Mouse (Mus musculus) spleen, adult 2 months (tissue): ENCODE data around the gene Gm5475.

ENCODE experiments used
- CTCF ChIP-seq: fragments of 200-500 bp; IDR thresholded peaks from 2 replicates; pipeline ENCODE4 v1.5.1; 2011; ENCODE audit warnings: mild to moderate bottlenecking, inconsistent platforms; ENCODE audit not compliant: insufficient read depth, insufficient read length, insufficient replicate concordance; ENCODE audit errors: extremely low read depth
- POLR2A ChIP-seq: fragments of 200-500 bp; IDR thresholded peaks from 2 replicates; pipeline ENCODE4 v1.6.1; 2011; ENCODE audit warnings: low read depth, low read length, inconsistent platforms

GRCm38 (mm10) chr15:100393016-100393415, 28.9 kb upstream of the Gm5475 start:
- no peak for TF ChIP-seq CTCF
- no peak for TF ChIP-seq POLR2A
